Mouse (Mus musculus) embryonic facial prominence, embryonic 12.5 days (tissue): ENCODE measurements around the gene Kif5c. TPM values are rescaled to one million over a fixed set of nuclear protein-coding genes. Genes with fewer than 3 reads are reported as not detected.

ENCODE experiments used
- ATAC-seq: fragments of 200-750 bp; cut with Nextera tagmentation; 2 replicates; pipeline ENCODE4 v1.8.0; 2017; ENCODE audit not compliant: insufficient number of reproducible peaks, insufficient read depth, low FRiP score, low TSS enrichment
- H3K27ac ChIP-seq: fragments of 300-500 bp; sonication (generic); 2 replicates; pipeline ENCODE4 v1.5.1; 2016; ENCODE audit warnings: mild to moderate bottlenecking
- H3K27me3 ChIP-seq: fragments of 300-500 bp; sonication (generic); 2 replicates; pipeline ENCODE4 v1.6.1; 2016; ENCODE audit warnings: mild to moderate bottlenecking, moderate library complexity
- H3K36me3 ChIP-seq: fragments of 300-500 bp; sonication (generic); 2 replicates; pipeline ENCODE4 v1.6.1; 2016; ENCODE audit warnings: mild to moderate bottlenecking
- H3K4me1 ChIP-seq: fragments of 300-500 bp; sonication (generic); 2 replicates; pipeline ENCODE4 v1.6.1; 2016
- H3K4me2 ChIP-seq: fragments of 300-500 bp; sonication (generic); replicated peaks from 2 replicates; pipeline ENCODE4 v1.6.1; 2016; ENCODE audit warnings: mild to moderate bottlenecking, moderate library complexity
- H3K4me3 ChIP-seq: fragments of 300-500 bp; sonication (generic); 2 replicates; pipeline ENCODE4 v1.5.1; 2016; ENCODE audit warnings: mild to moderate bottlenecking
- H3K9ac ChIP-seq: fragments of 300-500 bp; sonication (generic); 2 replicates; pipeline ENCODE4 v1.6.1; 2016; ENCODE audit warnings: mild to moderate bottlenecking, moderate library complexity
- H3K9me3 ChIP-seq: fragments of 300-500 bp; sonication (generic); 2 replicates; pipeline ENCODE4 v1.6.1; 2016; ENCODE audit warnings: mild to moderate bottlenecking, moderate library complexity
- whole genome bisulfite sequencing: fragments of 180-500 bp; shearing (Covaris S2); methylation state at CpG from one replicate; pipeline ENCODE4 v1.1.7; 2016; 5-methylcytosine and 5-hydroxymethylcytosine counted together
- polyA plus RNA-seq: library from polyadenylated mRNA; unstranded; fragments of >200 nt; fragmentation: Nextera tagmentation; extraction: Ambion mirVana; gene quantifications from 2 replicates; pipeline ENCODE4 v1.2.1, GENCODE M21; 2016

The Kif5c gene
- polyA plus RNA-seq, 1 experiment from 2014 or later: 25.9 TPM

GRCm38 (mm10) chr2:49811871-49812363 lies 192.8 kb downstream of the Kif5c start:
- 36% methylated on average over 4 of the region's 4 CpGs for WGBS
- H3K4me2 ChIP-seq: no peak overlapping the region
- H3K36me3 ChIP-seq: no peaks in the 10 kb centered on the region
- H3K9me3 ChIP-seq: no peaks in the 10 kb centered on the region
- H3K9ac ChIP-seq: no peak overlapping the region
- H3K27ac ChIP-seq: no peak overlapping the region
- H3K27me3 ChIP-seq: no peaks in the 10 kb centered on the region
- no peak for ATAC-seq
- H3K4me1 ChIP-seq: peaks cover 12% of the 10 kb centered on the region
- no peak overlapping the region for H3K4me3 ChIP-seq

GRCm38 (mm10) chr2:49813151-49813550 lies 194.1 kb downstream of the Kif5c start:
- H3K36me3 ChIP-seq: no peaks in the 10 kb centered on the region
- H3K27ac ChIP-seq: no peak overlapping the region
- no peak overlapping the region for H3K9ac ChIP-seq
- no peak overlapping the region for H3K4me3 ChIP-seq
- no peak for ATAC-seq
- peaks cover 12% of the 10 kb centered on the region for H3K4me1 ChIP-seq
- no peaks in the 10 kb centered on the region for H3K9me3 ChIP-seq
- no peak overlapping the region for H3K4me2 ChIP-seq
- H3K27me3 ChIP-seq: no peaks in the 10 kb centered on the region
- WGBS: 62% methylated on average over 4 of the region's 4 CpGs

- Histone ChIP-seq H3K36me3 (no peaks in the 10 kb centered on the region), H3K4me1 (peaks cover 12% of the 10 kb centered on the region), H3K4me3 (no peak overlapping the region), H3K9me3 (no peaks in the 10 kb centered on the region), H3K4me2 (no peak overlapping the region), H3K27me3 (no peaks in the 10 kb centered on the region), H3K27ac (no peak overlapping the region), H3K9ac (no peak overlapping the region)
- no peak for ATAC-seq
- 78% methylated on average over 6 of the region's 6 CpGs for WGBS
These were observed 194.9 kb downstream of the Kif5c start for GRCm38 (mm10) chr2:49814011-49814410.

GRCm38 (mm10) chr2:49815696-49816320 lies 196.7 kb downstream of the Kif5c start:
- no peak overlapping the region for H3K9ac ChIP-seq
- H3K27me3 ChIP-seq: no peaks in the 10 kb centered on the region
- H3K4me3 ChIP-seq: no peak overlapping the region
- no peak overlapping the region for H3K4me2 ChIP-seq
- WGBS: 84% methylated on average over 3 of the region's 3 CpGs
- H3K36me3 ChIP-seq: no peaks in the 10 kb centered on the region
- H3K27ac ChIP-seq: no peak overlapping the region
- no peak for ATAC-seq
- H3K9me3 ChIP-seq: no peaks in the 10 kb centered on the region
- H3K4me1 ChIP-seq: peaks cover 12% of the 10 kb centered on the region

- WGBS: 87% methylated on average over 5 of the region's 5 CpGs
- no peaks in the 10 kb centered on the region for H3K9me3 ChIP-seq
- no peak overlapping the region for H3K27ac ChIP-seq
- peaks cover 8% of the 10 kb centered on the region for H3K4me1 ChIP-seq
- no peak for ATAC-seq
- H3K9ac ChIP-seq: no peak overlapping the region
- no peak overlapping the region for H3K4me3 ChIP-seq
- no peaks in the 10 kb centered on the region for H3K36me3 ChIP-seq
- H3K27me3 ChIP-seq: no peaks in the 10 kb centered on the region
- H3K4me2 ChIP-seq: no peak overlapping the region
These were observed 197.5 kb downstream of the Kif5c start for GRCm38 (mm10) chr2:49816549-49816948.

- 86% methylated on average over 3 of the region's 3 CpGs for WGBS
- Histone ChIP-seq H3K27ac (no peak overlapping the region), H3K4me2 (no peak overlapping the region), H3K27me3 (no peaks in the 10 kb centered on the region), H3K36me3 (no peaks in the 10 kb centered on the region), H3K4me1 (peaks cover 2% of the 10 kb centered on the region; the same call in 1 of the 2 replicates), H3K9me3 (no peaks in the 10 kb centered on the region), H3K4me3 (no peak overlapping the region), H3K9ac (no peak overlapping the region)
- ATAC-seq: no peak
These were observed 198.1 kb downstream of the Kif5c start for GRCm38 (mm10) chr2:49817151-49817550.

GRCm38 (mm10) chr2:49818126-49818525 lies 199.0 kb downstream of the Kif5c start:
- H3K4me3 ChIP-seq: no peak overlapping the region
- no peak overlapping the region for H3K4me2 ChIP-seq
- whole genome bisulfite sequencing: 76% methylated on average over 5 of the region's 5 CpGs
- no peaks in the 10 kb centered on the region for H3K9me3 ChIP-seq
- H3K27ac ChIP-seq: no peak overlapping the region
- H3K4me1 ChIP-seq: no peaks in the 10 kb centered on the region
- ATAC-seq: no peak
- no peak overlapping the region for H3K9ac ChIP-seq
- H3K27me3 ChIP-seq: no peaks in the 10 kb centered on the region
- H3K36me3 ChIP-seq: no peaks in the 10 kb centered on the region

GRCm38 (mm10) chr2:49822312-49822711 lies 203.2 kb downstream of the Kif5c start:
- Histone ChIP-seq H3K9me3 (no peaks in the 10 kb centered on the region), H3K36me3 (no peaks in the 10 kb centered on the region), H3K4me3 (no peak overlapping the region), H3K9ac (no peak overlapping the region), H3K27me3 (no peaks in the 10 kb centered on the region), H3K4me1 (no peaks in the 10 kb centered on the region), H3K27ac (no peak overlapping the region), H3K4me2 (no peak overlapping the region)
- no peak for ATAC-seq
- 84% methylated on average over 1 of the region's 1 CpGs for WGBS

Other genes starting within 250 kb of the Kif5c start
- 9.9 and 10.6 TPM in 2 replicates for gene Epc2, start 167.8 kb upstream of the Kif5c start, polyA plus RNA-seq
- gene Lypd6b, start 168.4 kb downstream of the Kif5c start, polyA plus RNA-seq: 5.2 and 7.9 TPM in 2 replicates